Mouse (Mus musculus): ENCODE data around the gene Ankrd6. TPM values are rescaled to one million over a fixed set of nuclear protein-coding genes. Genes with fewer than 3 reads are reported as not detected.

The Ankrd6 gene
- polyA plus RNA-seq, 1 experiment, result 0.63 TPM

- Histone ChIP-seq H3ac (ENCODE audit: control insufficient read depth, insufficient read length, low read depth) (no peak overlapping the region), H3K36me3 (ENCODE audit: control insufficient read depth, insufficient read depth) (peaks cover 82% of the 10 kb centered on the region), H3K27me3 (ENCODE audit: control insufficient read depth, insufficient read depth, insufficient read length) (no peaks in the 10 kb centered on the region), H3K4me3 (ENCODE audit: insufficient read depth, poor library complexity, severe bottlenecking) (no peak overlapping the region), H3K79me2 (ENCODE audit: control insufficient read depth, insufficient read depth) (no peaks in the 10 kb centered on the region), H3K79me3 (ENCODE audit: low read depth) (no peaks in the 10 kb centered on the region)
- no peak for TF ChIP-seq CEBPB (IDR thresholded peaks at IDR 0.05; ENCODE audit: low read depth)
Observed at GRCm38 (mm10) chr4:32767471-32767870, 183.2 kb downstream of the Ankrd6 start.

- TF ChIP-seq MYOD1 (IDR thresholded peaks at IDR 0.05; ENCODE audit: control insufficient read depth, insufficient read length, low read depth) (no peak), FOSL1 (IDR thresholded peaks at IDR 0.05; ENCODE audit: insufficient read depth, low read length, poor library complexity, severe bottlenecking) (no peak), MAX (IDR thresholded peaks at IDR 0.05) (no peak), CTCF (IDR thresholded peaks at IDR 0.05; ENCODE audit: control insufficient read depth, insufficient read depth, insufficient read length) (no peak), MYOG (IDR thresholded peaks at IDR 0.05; ENCODE audit: control insufficient read depth, extremely low read depth, insufficient read length) (no peak), USF1 (IDR thresholded peaks at IDR 0.05; ENCODE audit: low read depth) (no peak), CEBPB (IDR thresholded peaks at IDR 0.05; ENCODE audit: low read depth) (no peak)
- H3K36me3 ChIP-seq (ENCODE audit: control insufficient read depth, insufficient read depth), result peaks cover 91% of the 10 kb centered on the region
- no peak overlapping the region for H3ac ChIP-seq (ENCODE audit: control insufficient read depth, insufficient read length, low read depth)
- no peaks in the 10 kb centered on the region for H3K79me3 ChIP-seq (ENCODE audit: low read depth)
- H3K27me3 ChIP-seq (ENCODE audit: control insufficient read depth, insufficient read depth, insufficient read length), result no peaks in the 10 kb centered on the region
- H3K4me3 ChIP-seq (ENCODE audit: insufficient read depth, poor library complexity, severe bottlenecking), result no peak overlapping the region
- no peaks in the 10 kb centered on the region for H3K79me2 ChIP-seq (ENCODE audit: control insufficient read depth, insufficient read depth)
Observed at GRCm38 (mm10) chr4:32757430-32757829, 193.2 kb downstream of the Ankrd6 start.

Other genes with a start within 250 kb of the Ankrd6 start
- gene Lyrm2, start 150.6 kb downstream of the Ankrd6 start, polyA plus RNA-seq (2012; fragmentation: generic; extraction: Trizol), result 27.0 TPM
- 4.9 TPM for gene Rragd, start 32.2 kb upstream of the Ankrd6 start, polyA plus RNA-seq (2012; fragmentation: generic; extraction: Trizol)
- gene Ube2j1, start 80.6 kb upstream of the Ankrd6 start, polyA plus RNA-seq (2012; fragmentation: generic; extraction: Trizol), result 42.7 TPM
- 0.11 TPM for gene Gabrr2, start 112.2 kb upstream of the Ankrd6 start, polyA plus RNA-seq (2012; fragmentation: generic; extraction: Trizol)
- 0.01 TPM for gene Gabrr1, start 181.7 kb upstream of the Ankrd6 start, polyA plus RNA-seq (2012; fragmentation: generic; extraction: Trizol)
- not detected for gene Pm20d2, start 238.9 kb upstream of the Ankrd6 start, polyA plus RNA-seq (2012; fragmentation: generic; extraction: Trizol)